Mouse (Mus musculus) hindlimb bud, embryonic 11.5 days (tissue): ENCODE measurements around the gene Wnt5a.

ENCODE experiments used
- DNase-seq: peaks from one replicate; pipeline ENCODE4 v3.0.0-alpha.2; 2012; ENCODE audit warnings: low read depth, low spot score; ENCODE audit errors: extremely low spot score

The Wnt5a gene

DNA sequence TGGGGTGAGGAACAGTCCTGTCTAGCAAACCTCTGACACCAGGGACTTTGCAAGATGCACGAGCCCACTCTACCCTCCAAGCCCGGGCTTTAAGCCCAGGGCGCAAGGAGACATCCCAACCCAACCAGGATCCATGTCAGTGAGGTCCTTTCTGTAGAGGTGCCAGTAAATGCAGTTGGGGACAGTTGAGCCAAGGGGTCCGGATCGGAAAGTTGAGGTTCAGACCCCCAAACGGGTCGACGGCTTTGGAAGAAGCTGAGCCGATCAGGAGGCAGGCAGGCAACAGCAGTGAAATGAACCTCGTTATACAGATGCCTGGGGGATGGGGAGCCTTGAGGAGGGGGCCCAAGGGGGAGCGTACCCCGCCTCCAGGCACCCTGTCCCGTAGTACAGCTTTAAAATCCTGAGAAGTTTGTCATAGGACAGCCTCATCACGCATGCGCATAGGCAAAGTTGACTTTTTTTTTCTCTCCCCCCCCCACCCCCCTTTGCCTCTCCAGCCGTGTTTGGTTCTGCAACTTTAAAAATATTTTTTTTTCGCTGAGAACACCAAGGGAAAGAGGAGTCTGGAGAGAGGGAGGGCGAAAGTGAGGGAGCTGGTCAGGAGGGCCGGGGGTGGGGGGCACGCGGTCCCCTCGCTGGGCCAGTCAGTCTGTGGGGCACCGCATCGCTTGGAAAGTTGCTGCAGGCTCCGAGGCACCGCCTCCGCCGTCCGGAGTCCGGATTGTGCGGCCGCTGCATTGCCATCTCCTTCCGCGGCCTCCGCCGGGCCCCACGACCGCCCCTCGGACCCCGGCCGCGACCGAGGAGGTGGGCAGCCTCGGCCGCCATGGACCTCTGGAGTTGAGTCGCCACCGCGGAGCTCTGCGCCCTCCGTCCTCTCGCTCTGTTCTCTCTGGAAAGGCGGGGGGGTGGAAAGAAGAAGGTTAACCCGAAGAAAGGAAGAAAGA lies at the start of gene Wnt5a:
Gene Wnt5a, plus strand, starts transcription at position 650 of the 950 bp plus-strand sequence.
- DNase-seq, result no peak

DNA sequence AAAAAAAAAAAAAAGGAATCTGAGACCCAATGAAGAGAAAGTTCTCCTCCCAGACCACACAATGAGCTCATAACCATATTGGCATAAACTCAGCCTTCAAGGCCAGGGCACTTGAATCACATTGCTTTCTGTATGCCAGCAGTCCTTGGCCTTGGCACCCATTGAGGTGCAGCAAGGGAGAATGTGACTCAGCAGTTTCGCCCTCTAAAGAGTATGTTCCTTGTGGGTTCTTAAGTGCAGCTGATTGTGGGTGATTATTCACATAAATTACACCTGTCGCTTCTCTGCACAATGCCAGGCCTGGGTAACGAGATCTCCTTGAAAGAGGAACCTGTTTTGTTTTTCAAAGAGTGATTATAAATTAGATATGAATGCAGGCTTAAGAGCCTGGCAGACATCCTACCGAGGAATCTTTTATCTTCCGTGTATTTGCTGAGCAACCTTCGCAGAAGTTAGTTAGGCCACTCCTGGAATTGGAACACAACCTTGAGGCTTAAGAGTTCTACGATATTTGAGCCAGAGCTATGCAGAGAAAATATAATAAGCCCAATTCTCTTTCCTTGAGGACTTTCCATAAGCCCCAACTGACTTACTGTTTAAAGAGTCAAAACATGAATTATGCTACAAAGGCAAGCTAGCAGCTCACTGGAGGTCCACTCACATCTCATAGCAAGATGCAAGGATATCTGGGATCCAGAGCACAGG lies 48.0 kb upstream of the Wnt5a start:
- DNase-seq, result no peak

DNA sequence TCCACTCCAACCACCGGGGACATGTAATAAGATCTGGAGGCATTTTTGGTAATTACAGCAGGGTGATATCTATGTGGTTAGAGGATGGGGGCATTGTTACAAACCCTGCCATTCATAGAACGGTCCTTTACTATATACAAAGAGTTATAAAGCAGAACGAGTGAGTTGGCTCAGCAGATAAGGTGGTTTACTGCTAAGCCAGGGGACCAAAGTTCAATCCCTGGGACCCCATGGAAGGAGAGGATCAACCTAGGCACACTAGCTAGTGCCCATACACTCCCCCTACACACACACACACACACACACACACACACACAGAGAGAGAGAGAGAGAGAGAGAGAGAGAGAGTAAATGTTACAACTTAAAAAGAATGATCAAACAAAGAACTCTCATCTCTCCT lies 47.1 kb upstream of the Wnt5a start:
- DNase-seq, result no peak

DNA sequence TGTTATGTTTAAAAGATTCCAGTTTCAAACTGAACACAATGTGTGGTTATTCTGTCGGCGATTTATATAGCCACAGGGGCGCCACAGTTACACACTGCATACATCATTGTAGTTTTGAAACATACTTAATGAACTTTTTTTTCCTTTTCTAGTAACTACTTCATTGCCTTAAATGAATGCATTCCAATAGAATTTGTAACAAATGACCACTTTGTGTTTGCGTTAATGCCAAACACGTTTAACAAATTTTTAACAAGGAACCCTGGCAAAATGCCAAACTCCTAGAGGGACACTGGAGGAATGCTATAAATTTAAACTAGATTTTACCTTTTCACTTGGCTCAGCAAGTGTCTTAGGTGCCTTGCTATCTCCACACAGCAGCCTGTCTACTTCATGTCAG lies 36.6 kb upstream of the Wnt5a start:
- no peak for DNase-seq

DNA sequence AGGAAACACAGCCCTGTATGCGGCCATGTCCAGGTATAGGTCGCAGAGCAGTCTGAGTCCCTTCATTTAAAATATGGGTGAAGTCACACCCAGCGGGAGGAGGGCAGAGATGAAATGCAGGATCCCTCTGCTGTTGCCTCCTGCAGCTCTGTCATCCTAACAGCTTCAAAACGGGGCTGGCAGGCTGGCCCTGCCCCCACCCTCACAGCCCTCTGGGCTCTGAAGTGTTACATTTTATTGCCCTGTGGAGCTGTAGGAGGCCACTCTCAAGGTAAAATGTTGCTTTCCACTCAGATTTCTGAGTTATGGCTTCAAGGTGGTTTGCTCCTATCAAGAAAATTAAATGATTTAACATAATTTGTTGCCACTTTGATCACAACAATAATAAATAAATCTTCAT lies 34.9 kb upstream of the Wnt5a start:
- DNase-seq, result no peak

DNA sequence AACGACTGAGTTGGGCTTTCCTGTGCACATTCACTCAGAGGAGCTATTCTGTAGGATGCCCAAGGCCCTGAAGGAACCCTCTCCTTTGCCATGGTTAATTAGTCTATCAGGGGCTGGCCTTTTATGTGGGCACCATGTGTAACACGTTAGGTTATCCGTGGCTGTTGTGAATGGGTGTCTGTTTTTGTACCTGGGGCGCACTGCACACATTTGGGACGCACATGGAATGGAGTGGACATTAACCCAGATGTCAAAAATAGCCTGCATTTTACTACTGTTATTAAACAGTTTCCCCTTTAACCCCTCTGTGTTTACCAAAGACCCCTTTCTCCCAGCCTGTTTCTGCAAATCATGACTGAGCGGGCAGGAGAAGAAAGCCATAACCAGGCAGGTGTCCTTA lies 34.3 kb upstream of the Wnt5a start:
- no peak for DNase-seq

DNA sequence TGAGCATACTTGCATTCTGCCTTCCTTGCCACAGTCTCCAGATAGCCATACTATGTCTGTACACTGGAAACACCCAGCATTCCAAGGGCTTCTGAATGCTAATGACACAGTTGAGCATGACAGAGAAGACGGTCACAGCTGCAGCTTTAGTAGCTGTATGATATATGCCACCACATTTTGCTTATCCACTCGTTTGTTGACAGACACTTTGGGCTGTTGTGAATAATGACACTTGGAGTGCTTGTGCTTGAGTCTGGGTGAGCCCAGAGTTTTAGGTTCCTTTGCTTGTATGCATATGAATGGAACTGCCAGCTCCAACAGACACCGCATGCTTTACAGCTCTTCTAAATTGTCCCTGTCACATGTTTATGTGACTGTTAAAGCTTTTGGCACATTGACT lies 29.5 kb upstream of the Wnt5a start:
- DNase-seq, result no peak

DNA sequence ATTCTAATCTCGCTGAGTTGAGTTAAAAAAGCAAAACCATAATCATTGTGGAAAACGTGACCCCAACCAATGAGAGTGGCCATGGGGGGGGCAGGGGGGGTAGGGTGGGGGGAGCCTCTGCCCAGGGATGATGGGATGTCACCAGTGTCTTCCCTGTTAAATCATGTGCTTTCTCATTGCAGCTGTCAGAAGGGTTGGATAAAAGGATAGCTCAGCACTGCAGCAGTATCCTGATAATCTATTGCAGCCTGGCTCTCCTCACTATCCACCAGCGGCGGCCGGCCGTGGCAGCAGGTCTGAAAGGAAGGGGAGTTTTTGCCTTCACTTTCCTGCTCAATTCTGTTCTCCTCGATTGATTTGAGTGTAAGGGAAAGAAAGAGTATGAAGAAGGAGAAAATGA lies 29.1 kb upstream of the Wnt5a start:
- DNase-seq, result no peak

DNA sequence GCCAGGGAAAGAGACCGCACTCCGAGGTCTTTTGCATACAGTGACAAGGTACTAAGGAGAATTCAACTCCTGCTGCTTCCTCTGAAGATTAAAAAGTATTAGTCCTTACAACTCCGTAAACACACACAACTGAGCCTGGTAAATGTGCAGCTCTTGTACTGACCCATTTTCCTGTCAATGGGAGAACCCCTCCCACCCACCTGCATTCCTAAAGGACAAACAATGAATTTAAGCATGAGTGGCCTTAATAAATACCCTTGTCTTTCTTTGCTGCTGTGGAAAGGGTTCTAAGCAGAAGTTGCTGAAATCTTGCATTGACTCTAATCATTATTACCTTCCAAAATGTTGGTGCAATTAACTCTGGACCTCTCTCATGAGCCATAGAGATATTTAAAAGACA lies 27.8 kb upstream of the Wnt5a start:
- DNase-seq, result no peak

DNA sequence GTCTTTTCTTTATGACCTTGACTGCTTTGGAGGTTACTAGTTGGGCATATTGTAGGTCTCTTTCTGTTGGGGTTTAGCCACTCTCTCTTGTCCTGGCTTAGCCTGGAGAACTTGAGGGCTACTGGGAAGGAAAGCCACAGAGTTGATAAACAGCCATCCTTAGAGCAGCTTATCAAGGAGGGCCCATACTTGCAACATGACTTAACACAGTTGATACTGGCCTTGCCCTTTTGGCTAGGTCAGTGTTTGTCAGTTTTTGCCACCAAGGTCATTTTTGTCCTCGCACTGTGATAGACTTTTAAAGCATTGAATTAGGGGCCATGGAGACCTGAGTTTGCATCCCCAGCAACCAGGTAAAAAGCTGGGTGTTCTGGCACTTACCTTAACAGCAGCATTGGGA lies 23.7 kb upstream of the Wnt5a start:
- DNase-seq, result no peak

DNA sequence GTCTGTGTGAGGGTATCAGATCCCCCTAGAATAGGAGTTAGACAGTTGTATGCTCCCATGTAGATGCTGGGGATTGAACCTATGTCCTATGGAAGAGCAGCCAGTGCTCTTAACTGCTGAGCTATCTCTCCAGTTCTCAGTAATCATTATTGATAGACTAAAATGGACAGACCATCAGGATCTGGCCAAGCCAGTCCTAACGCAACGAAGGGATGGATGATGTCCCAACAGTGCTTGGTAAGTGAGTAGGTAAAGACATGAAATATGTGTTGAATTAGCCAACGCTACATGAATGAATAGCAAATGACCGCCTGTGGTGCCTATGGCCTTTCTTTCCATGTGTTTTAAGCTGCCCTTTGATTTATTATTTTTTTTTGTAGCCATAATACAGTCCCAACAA lies 10.7 kb upstream of the Wnt5a start:
- no peak for DNase-seq

DNA sequence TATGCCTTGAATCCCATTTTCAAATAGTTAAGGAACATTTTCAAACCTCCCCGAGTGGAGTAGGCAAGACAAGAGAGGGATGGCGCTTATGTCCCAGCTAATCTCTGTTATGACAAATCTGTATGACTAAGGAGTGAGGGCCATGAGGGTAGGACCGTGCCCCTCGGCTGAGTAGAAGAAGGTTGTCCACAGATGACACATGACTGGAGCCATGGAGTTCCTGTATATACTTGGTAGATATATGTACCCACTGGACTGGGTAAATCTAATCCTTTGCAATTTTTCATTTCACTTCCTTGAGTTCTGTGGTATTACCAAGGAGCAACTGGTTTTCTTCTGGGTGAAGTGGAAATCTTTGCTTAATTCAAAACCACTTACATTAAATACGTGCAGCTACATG lies 10.3 kb upstream of the Wnt5a start:
- no peak for DNase-seq

DNA sequence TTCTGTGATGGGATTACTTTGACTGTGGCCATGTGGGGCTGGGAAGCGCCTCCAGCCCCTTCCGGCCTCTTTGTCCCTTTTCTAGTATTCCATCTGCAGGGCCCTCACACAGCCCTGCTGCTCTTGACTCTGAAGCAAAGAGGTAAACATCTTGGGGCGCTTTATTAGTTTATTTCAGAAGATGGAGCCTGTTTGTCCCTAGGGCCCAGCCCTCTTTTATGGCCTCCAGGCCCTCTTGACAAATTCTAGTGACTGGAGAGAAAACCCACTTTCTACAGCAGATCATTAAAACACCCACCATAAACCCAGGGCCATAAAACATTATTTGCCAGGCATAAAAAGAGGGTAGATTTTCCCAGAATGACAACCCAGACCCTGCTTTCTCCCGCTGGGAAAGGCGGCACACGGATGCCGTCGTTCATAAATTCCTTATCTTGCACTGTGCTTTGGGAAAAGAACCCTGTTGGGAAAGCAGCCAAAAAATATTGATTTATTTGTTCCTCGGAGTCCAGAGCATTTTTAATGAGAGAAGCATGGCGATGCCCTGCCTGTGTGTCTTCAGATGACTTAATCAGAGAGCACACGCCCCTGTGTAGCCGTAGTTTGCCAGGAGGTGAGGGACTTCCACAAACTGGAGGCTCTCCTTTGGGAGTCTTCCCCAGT lies 3.2 kb upstream of the Wnt5a start:
- DNase-seq, result no peak

DNA sequence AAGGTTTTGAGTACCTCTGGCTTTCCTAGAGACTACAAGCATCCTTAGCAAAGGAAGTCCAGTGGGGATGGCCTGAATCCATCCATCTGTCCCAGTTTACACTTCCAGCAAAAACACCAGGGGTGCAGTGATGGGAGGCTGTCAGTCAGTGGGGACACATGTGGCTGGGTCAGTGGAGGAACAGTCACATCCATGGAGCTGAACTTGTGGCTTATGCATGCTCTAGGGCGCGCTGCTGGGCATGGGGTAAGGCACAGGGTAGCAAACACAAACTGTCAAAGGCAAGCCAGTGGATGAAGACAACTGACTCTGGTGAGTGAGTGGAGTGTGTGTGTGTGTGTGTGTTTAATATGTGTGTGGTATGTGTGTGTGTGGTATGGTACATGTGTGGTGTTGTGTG lies 1.3 kb upstream of the Wnt5a start:
- DNase-seq, result no peak

DNA sequence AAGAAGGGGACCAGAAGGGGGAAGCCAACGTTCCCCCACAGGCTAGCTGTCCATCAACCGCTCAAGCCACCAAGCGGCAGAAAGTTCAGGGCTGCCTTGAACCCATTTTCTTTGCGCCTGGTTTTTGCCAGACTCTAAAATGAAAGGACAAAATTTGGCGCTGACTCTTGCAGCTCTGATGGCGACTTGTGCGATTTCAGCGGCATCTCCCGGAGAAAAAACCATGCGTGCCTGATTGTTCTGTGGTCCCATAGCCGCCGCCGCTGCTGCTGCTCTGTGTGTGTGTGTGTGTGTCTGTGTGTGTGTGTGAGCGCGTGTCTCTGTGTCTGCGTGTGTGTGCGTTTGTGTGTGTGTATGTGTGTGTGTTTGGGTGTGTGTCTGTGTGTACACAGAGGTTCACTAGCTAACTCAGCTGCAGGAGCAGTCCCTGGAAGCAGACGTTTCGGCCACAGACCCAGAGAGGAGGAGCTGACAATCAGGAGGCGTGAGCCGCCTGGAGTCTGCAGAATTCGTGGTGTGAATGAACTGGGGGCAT lies 568 bp downstream of the Wnt5a start:
- DNase-seq, result no peak

DNA sequence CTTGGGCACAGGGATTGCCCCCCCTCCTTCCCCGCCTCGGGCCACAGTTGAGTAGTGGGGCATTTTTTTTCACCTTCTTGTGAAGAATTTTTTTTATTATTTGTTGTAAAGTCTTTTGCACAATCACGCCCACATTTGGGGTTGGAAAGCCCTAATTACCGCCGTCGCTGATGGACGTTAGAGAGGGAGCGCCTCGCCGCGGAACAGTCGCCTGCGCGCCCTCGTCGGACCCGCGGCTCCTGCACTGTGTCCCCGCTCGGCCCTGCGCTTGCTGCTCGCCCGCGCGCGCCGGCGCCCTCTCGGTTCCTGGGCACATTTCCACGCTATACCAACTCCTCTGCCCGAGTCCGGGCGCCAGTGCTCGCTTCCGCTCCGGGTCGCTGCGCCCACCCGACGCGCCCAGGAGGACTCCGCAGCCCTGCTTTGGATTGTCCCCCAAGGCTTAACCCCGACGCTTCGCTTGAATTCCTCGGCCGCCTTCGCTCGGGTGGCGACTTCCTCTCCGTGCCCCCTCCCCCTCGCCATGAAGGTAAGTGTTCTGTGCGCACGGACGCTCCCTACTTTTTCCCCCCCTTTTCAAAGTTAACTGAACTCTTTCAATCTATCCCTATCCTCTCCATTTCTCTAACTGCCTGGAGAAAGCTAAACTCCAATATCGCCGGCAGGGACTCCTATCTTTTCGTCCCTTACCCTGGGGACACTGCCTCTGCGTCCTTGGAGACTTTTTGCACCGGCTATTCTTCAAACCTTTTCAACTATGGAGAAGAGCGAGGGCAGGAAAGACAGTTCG lies 1.2 kb downstream of the Wnt5a start:
- no peak for DNase-seq

DNA sequence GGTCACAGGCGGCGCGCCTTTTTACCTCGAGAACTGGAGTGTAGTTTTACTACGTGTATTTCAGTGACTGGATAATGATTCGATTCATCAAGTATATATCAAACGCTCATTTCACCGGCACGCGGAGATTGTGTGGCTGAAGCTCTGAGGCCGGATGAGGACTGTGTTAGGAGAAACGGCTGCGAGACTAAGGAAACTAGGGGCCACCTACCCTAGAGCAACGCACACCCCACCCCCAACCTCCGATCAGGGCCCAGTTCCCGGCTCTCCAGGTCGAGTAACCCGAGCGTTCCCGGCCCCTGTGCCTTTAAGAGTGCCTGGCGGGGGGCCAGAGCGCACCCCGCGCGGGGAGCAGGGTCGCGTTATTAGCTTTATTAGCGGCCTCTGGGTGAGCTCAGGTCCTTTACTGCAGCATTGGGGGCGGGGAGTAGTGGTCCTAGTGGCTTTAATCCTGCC lies 1.9 kb downstream of the Wnt5a start:
- DNase-seq, result no peak

DNA sequence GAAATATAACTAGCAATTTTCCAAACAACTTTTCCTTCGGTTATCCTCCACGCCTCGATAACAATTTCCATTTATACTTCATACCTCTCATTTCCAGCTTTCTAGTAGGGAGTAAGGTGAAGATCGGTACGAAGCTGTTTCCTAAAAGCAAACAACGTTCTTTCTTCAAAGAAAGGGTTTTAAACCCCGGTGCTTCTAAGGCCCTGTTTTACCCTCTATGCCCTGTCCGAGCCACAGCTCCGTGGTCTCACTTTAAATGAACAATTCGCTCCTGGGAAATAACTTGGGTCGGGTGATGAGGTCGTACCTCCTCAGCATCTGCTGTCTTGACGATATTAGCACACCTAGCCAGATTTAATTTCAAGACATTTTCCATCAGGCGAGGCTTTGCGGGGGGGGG lies 2.5 kb downstream of the Wnt5a start:
- DNase-seq, result no peak

DNA sequence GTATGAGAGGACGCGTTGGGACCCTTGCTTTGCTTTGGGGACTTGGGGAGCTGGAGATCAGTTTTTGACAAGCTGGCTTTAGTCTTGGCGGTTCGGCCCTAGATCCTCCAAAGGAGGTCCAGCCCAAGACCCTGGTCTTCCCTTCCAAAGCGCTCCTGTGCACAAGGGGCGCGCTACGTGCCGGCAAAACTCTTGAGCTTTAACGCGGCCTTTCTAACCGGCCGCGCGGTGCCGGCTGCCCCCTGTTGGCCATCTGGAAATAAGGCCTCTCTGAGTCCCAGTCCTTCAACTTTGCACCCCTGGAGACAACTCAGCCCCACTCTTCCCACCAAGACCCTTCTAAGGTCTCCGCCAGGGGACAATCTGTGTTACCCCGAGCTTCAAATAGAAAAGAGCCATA lies 2.9 kb downstream of the Wnt5a start:
- no peak for DNase-seq
